Comparison of ENCODE assay signal across 21 mouse cellular contexts in genomic region chr11:20299900-20300299, GRCm38 (mm10). TPM values are rescaled to one million over a fixed set of nuclear protein-coding genes. Genes with fewer than 3 reads are reported as not detected.
A peak's percentile ranks its signal among the peaks of the same experiment; 100 is the strongest.
DNase-seq lines count a peak whose midpoint lies in the region; ATAC-seq and TF ChIP-seq lines count a peak whose summit lies in the region.
"Had no signal": no experiment of that assay in that cellular context is flagged by ENCODE, and none has a peak within 500 bp of the region (broad histone marks: within the 10 kb centered on the region; RNA-seq: fewer than 3 reads in every experiment).

No protein-coding gene starts in this region.

- no peak for TF ChIP-seq CTCF in midbrain, postnatal 0 days (IDR thresholded peaks at IDR 0.05)
- TF ChIP-seq CTCF in intestine, postnatal 0 days (IDR thresholded peaks at IDR 0.05; ENCODE audit: low read depth), result no peak

- H3K27ac ChIP-seq in heart, embryonic 11.5 days (ENCODE audit: low read depth, low read length), result no peak overlapping the region
- H3K27ac ChIP-seq in midbrain, embryonic 15.5 days, result no peak overlapping the region
- H3K27ac ChIP-seq in midbrain, postnatal 0 days (ENCODE audit: low read depth, low read length), result no peak overlapping the region
- H3K27ac ChIP-seq in intestine, postnatal 0 days (ENCODE audit: low read depth, low read length), result no peak overlapping the region
- H3K27ac ChIP-seq: embryonic facial prominence, embryonic 13.5 days; forebrain, embryonic 10.5 days; hindbrain, embryonic 12.5 days; intestine, embryonic 15.5 days; liver, embryonic 15.5 days had no signal

- ATAC-seq in heart, embryonic 11.5 days (replicated peaks; ENCODE audit: insufficient number of reproducible peaks, low FRiP score, low TSS enrichment), result peak; percentile 55; the same call in 1 of the 2 replicates
- ATAC-seq in midbrain, embryonic 15.5 days (replicated peaks), result 0 out of 2 replicates have a peak, but pooled peaks have one; percentile 24
- no peak for ATAC-seq in midbrain, postnatal 0 days (ENCODE audit: low FRiP score)
- ATAC-seq in intestine, postnatal 0 days, result no peak
- ATAC-seq: activated CD4-positive, CD25-positive, alpha-beta regulatory T cell, adult 4 months; intestine, embryonic 15.5 days; Patski had no signal

- 64% methylated on average over 6 of the region's 6 CpGs for WGBS in heart, embryonic 11.5 days (ENCODE audit: insufficient replicate concordance)
- WGBS in midbrain, embryonic 15.5 days, result 84% methylated on average over 6 of the region's 6 CpGs
- 83% methylated on average over 6 of the region's 6 CpGs for WGBS in midbrain, postnatal 0 days
- WGBS in intestine, postnatal 0 days, result 72% methylated on average over 6 of the region's 6 CpGs

- no peaks in the 10 kb centered on the region for H3K9me3 ChIP-seq in heart, embryonic 11.5 days (replicated peaks; ENCODE audit: control insufficient read depth, low read length)
- no peaks in the 10 kb centered on the region for H3K9me3 ChIP-seq in midbrain, embryonic 15.5 days
- no peaks in the 10 kb centered on the region for H3K9me3 ChIP-seq in midbrain, postnatal 0 days (ENCODE audit: low read length)
- no peaks in the 10 kb centered on the region for H3K9me3 ChIP-seq in intestine, postnatal 0 days (ENCODE audit: control insufficient read depth)
- H3K9me3 ChIP-seq: embryonic facial prominence, embryonic 13.5 days; forebrain, embryonic 10.5 days; hindbrain, embryonic 12.5 days; intestine, embryonic 15.5 days; liver, embryonic 15.5 days; megakaryocyte, embryonic 14.5 days had no signal

- no peaks in the 10 kb centered on the region for H3K4me1 ChIP-seq in heart, embryonic 11.5 days (ENCODE audit: control insufficient read depth, insufficient read depth, low read length)
- no peaks in the 10 kb centered on the region for H3K4me1 ChIP-seq in midbrain, embryonic 15.5 days
- H3K4me1 ChIP-seq in midbrain, postnatal 0 days (ENCODE audit: insufficient read depth, low read length), result no peaks in the 10 kb centered on the region
- H3K4me1 ChIP-seq in intestine, postnatal 0 days (replicated peaks; ENCODE audit: control insufficient read depth, insufficient read depth, low read length), result no peaks in the 10 kb centered on the region
- H3K4me1 ChIP-seq: embryonic facial prominence, embryonic 13.5 days; forebrain, embryonic 10.5 days; hindbrain, embryonic 12.5 days; intestine, embryonic 15.5 days had no signal

- H3K4me3 ChIP-seq in heart, embryonic 11.5 days (ENCODE audit: low read depth, low read length), result no peak overlapping the region
- H3K4me3 ChIP-seq in midbrain, embryonic 15.5 days, result no peak overlapping the region
- no peak overlapping the region for H3K4me3 ChIP-seq in midbrain, postnatal 0 days (ENCODE audit: low read depth, low read length)
- no peak overlapping the region for H3K4me3 ChIP-seq in intestine, postnatal 0 days (ENCODE audit: low read depth, low read length)
- H3K4me3 ChIP-seq: embryonic facial prominence, embryonic 13.5 days; forebrain, embryonic 10.5 days; hindbrain, embryonic 12.5 days; intestine, embryonic 15.5 days; liver, embryonic 15.5 days; megakaryocyte, embryonic 14.5 days had no signal

- H3K4me2 ChIP-seq in heart, embryonic 11.5 days, result no peak overlapping the region
- H3K4me2 ChIP-seq in midbrain, embryonic 15.5 days, result no peak overlapping the region
- H3K4me2 ChIP-seq in midbrain, postnatal 0 days (ENCODE audit: low read depth, low read length, poor library complexity, severe bottlenecking), result no peak overlapping the region
- no peak overlapping the region for H3K4me2 ChIP-seq in intestine, postnatal 0 days (replicated peaks; ENCODE audit: low read depth)
- H3K4me2 ChIP-seq: embryonic facial prominence, embryonic 13.5 days; hindbrain, embryonic 12.5 days; intestine, embryonic 15.5 days; liver, embryonic 15.5 days had no signal

- no peaks in the 10 kb centered on the region for H3K36me3 ChIP-seq in heart, embryonic 11.5 days (ENCODE audit: control insufficient read depth, insufficient read depth, low read length)
- 0 out of 2 replicates have a peak, but pooled peaks cover 3% of the 10 kb centered on the region for H3K36me3 ChIP-seq in midbrain, embryonic 15.5 days (replicated peaks)
- H3K36me3 ChIP-seq in midbrain, postnatal 0 days (ENCODE audit: insufficient read depth, low read length), result peaks cover 30% of the 10 kb centered on the region
- H3K36me3 ChIP-seq in intestine, postnatal 0 days (ENCODE audit: control insufficient read depth, insufficient read depth), result peaks cover 4% of the 10 kb centered on the region; the same call in 1 of the 2 replicates
- H3K36me3 ChIP-seq: intestine, embryonic 15.5 days had no signal

- no peak for DNase-seq in heart, postnatal 25 days (ENCODE audit: low spot score)
- DNase-seq in midbrain, postnatal 0 days (ENCODE audit: low spot score), result no peak
- peak; percentile 62 for DNase-seq in lung, postnatal 10 days
- no peak for DNase-seq in liver
- DNase-seq: adrenal gland, postnatal 14 days; cerebellum, adult 18-20 months; cerebellum, postnatal 36 days; gastrocnemius, postnatal 10 days; heart, adult 18-20 months; thymus, postnatal 36 days had no signal

- no peak overlapping the region for H3K9ac ChIP-seq in heart, embryonic 11.5 days (ENCODE audit: low read depth, low read length)
- no peak overlapping the region for H3K9ac ChIP-seq in midbrain, embryonic 15.5 days
- no peak overlapping the region for H3K9ac ChIP-seq in midbrain, postnatal 0 days (replicated peaks; ENCODE audit: low read length, poor library complexity, severe bottlenecking)
- no peak overlapping the region for H3K9ac ChIP-seq in intestine, postnatal 0 days (ENCODE audit: low read depth, low read length)
- H3K9ac ChIP-seq: embryonic facial prominence, embryonic 13.5 days; hindbrain, embryonic 12.5 days; intestine, embryonic 15.5 days; liver, embryonic 15.5 days had no signal

- intact Hi-C loops in heart, postnatal 25 days (cut with DNase I), result no loop called here

- H3K27me3 ChIP-seq in heart, embryonic 11.5 days (ENCODE audit: control insufficient read depth, insufficient read depth, low read length), result no peaks in the 10 kb centered on the region
- H3K27me3 ChIP-seq in midbrain, embryonic 15.5 days (replicated peaks), result no peaks in the 10 kb centered on the region
- H3K27me3 ChIP-seq in midbrain, postnatal 0 days (ENCODE audit: insufficient read depth, low read length), result no peaks in the 10 kb centered on the region
- no peaks in the 10 kb centered on the region for H3K27me3 ChIP-seq in intestine, postnatal 0 days (replicated peaks; ENCODE audit: control insufficient read depth, insufficient read depth, low read length)
- H3K27me3 ChIP-seq: embryonic facial prominence, embryonic 13.5 days; hindbrain, embryonic 12.5 days; intestine, embryonic 15.5 days; liver, embryonic 15.5 days; megakaryocyte, embryonic 14.5 days; Patski had no signal

RNA-seq across cellular contexts. Expression of gene Slc1a4, which starts 32.6 kb away (rescaled TPM):
- polyA plus RNA-seq in heart, embryonic 11.5 days (2014; fragmentation: Nextera tagmentation; extraction: Ambion mirVana), result 7.9 and 10.6 TPM in 2 replicates
- 1 to 10 TPM; 1.7 TPM for total RNA-seq in heart, postnatal 25 days (2021)
- polyA plus RNA-seq in midbrain, embryonic 15.5 days (2015; fragmentation: Nextera tagmentation; extraction: Ambion mirVana), result 60.0 and 61.7 TPM in 2 replicates
- 177 and 180 TPM in 2 replicates for total RNA-seq in midbrain, postnatal 0 days (2014; rRNA removed)
- polyA plus RNA-seq in midbrain, postnatal 0 days (2015; fragmentation: Nextera tagmentation; extraction: Ambion mirVana), result 70.3 and 76.5 TPM in 2 replicates
- 3.1 and 3.4 TPM in 2 replicates for polyA plus RNA-seq in intestine, postnatal 0 days (2015; fragmentation: Nextera tagmentation; extraction: Ambion mirVana)

RNA-seq across cellular contexts. Expression of gene Cep68, which starts 50.7 kb away (rescaled TPM):
- polyA plus RNA-seq in heart, embryonic 11.5 days (2014; fragmentation: Nextera tagmentation; extraction: Ambion mirVana), result 32.0 and 32.8 TPM in 2 replicates
- 10 to 100 TPM; 44.9 to 52.1 TPM for total RNA-seq in heart, postnatal 25 days (2021)
- 29.3 and 29.4 TPM in 2 replicates for polyA plus RNA-seq in midbrain, embryonic 15.5 days (2015; fragmentation: Nextera tagmentation; extraction: Ambion mirVana)
- total RNA-seq in midbrain, postnatal 0 days (2014; rRNA removed), result 40.7 and 45.5 TPM in 2 replicates
- polyA plus RNA-seq in midbrain, postnatal 0 days (2015; fragmentation: Nextera tagmentation; extraction: Ambion mirVana), result 21.1 and 23.5 TPM in 2 replicates
- 6.3 and 6.5 TPM in 2 replicates for polyA plus RNA-seq in intestine, postnatal 0 days (2015; fragmentation: Nextera tagmentation; extraction: Ambion mirVana)

Comparison
In these comparisons a context has a peak if more than half of its experiments do, and no peak if none do; other contexts are left out.
1. ATAC-seq: peak in heart, embryonic 11.5 days (single experiment) and midbrain, embryonic 15.5 days (single experiment); none in midbrain, postnatal 0 days (single experiment) and intestine, postnatal 0 days (single experiment).